Mouse (Mus musculus) forebrain, embryonic 12.5 days (tissue): ENCODE data around the gene Hoxd4. TPM values are rescaled to one million over a fixed set of nuclear protein-coding genes. Genes with fewer than 3 reads are reported as not detected.

Experiments used
- ATAC-seq: fragments of 200-750 bp; cut with Nextera tagmentation; 2 replicates; pipeline ENCODE4 v1.8.0; 2017; ENCODE audit warnings: moderate TSS enrichment; ENCODE audit not compliant: low FRiP score
- H3K27ac ChIP-seq: fragments of 300-500 bp; sonication (generic); 2 replicates; pipeline ENCODE4 v1.5.1; 2016; ENCODE audit warnings: mild to moderate bottlenecking
- H3K27me3 ChIP-seq: fragments of 300-500 bp; sonication (generic); 2 replicates; pipeline ENCODE4 v1.6.1; 2016; ENCODE audit warnings: mild to moderate bottlenecking
- H3K36me3 ChIP-seq: fragments of 300-500 bp; sonication (generic); replicated peaks from 2 replicates; pipeline ENCODE4 v1.6.1; 2016; ENCODE audit warnings: mild to moderate bottlenecking
- H3K4me1 ChIP-seq: fragments of 300-500 bp; sonication (generic); 2 replicates; pipeline ENCODE4 v1.6.1; 2016
- H3K4me2 ChIP-seq: fragments of 300-500 bp; sonication (generic); 2 replicates; pipeline ENCODE4 v1.6.1; 2016; ENCODE audit warnings: mild to moderate bottlenecking, moderate library complexity
- H3K4me3 ChIP-seq: fragments of 300-500 bp; sonication (generic); replicated peaks from 2 replicates; pipeline ENCODE4 v1.5.1; 2016; ENCODE audit warnings: mild to moderate bottlenecking
- H3K9ac ChIP-seq: fragments of 300-500 bp; sonication (generic); 2 replicates; pipeline ENCODE4 v1.6.1; 2016; ENCODE audit warnings: mild to moderate bottlenecking
- H3K9me3 ChIP-seq: fragments of 300-500 bp; sonication (generic); 2 replicates; pipeline ENCODE4 v1.6.1; 2016
- WGBS: fragments of 180-500 bp; shearing (Covaris S2); methylation state at CpG from one replicate; pipeline ENCODE4 v1.1.7; 2016; 5-methylcytosine and 5-hydroxymethylcytosine counted together
- polyA plus RNA-seq: library from polyadenylated mRNA; unstranded; fragments of >200 nt; fragmentation: Nextera tagmentation; extraction: Ambion mirVana; gene quantifications from 2 replicates; pipeline ENCODE4 v1.2.1, GENCODE M21; 2016

Hoxd4 gene
- polyA plus RNA-seq, 1 experiment from 2014 or later: not detected

DNA sequence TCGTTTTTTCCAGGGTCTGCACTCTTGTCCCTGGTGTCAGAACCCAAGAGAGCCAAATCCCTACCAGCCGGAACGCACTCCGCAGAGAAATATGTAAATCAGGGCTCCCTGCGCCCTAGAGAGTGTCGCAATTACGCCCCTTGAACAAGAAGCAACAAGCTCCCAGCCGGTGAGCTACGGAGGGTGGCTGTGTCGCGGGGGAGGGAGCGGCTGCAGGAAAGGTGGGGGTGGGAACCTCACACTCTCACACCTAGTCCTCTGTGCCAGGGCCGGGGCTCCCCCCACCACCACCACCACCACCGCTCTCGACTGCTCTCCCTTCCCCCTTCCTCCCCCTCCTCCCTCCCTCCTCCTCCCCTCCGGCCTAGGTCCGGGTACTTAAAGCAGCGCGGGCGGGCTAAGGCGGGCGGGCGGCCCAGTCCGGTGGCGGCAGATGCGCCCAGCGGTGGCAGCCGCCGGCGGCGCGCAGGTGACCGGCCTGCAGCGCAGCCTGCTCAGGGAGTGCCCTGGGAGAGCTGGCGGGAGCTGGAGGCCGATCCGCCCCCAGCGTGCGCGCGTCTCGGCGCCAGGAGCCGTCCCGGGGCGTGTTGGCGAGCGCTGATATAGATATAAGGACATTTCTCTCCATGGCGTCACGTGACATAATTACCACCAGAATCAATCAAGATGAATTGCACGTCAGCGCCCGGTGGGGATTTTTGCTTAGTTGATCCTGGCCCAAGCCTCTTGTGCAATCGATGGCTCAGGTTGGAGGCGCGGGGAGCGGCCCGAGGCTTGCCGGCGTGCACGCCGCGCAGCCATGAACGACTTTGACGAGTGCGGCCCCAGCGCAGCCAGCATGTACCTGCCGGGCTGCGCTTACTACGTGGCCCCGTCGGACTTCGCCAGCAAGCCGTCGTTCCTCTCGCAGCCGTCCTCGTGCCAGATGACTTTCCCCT is 29.9 kb upstream of the Hoxd4 start:
- Histone ChIP-seq H3K36me3 (no peaks in the 10 kb centered on the region), H3K4me2 (peak overlapping the region; percentile 8; the same call in 1 of the 2 replicates), H3K4me3 (peak overlapping the region; percentile 25), H3K27ac (no peak overlapping the region), H3K9ac (no peak overlapping the region), H3K9me3 (no peaks in the 10 kb centered on the region), H3K27me3 (peaks cover 95% of the 10 kb centered on the region), H3K4me1 (peaks cover 13% of the 10 kb centered on the region)
- ATAC-seq: peak; percentile 30; the same call in 1 of the 2 replicates
- WGBS: under 1% methylated on average over 60 of the region's 78 CpGs

DNA sequence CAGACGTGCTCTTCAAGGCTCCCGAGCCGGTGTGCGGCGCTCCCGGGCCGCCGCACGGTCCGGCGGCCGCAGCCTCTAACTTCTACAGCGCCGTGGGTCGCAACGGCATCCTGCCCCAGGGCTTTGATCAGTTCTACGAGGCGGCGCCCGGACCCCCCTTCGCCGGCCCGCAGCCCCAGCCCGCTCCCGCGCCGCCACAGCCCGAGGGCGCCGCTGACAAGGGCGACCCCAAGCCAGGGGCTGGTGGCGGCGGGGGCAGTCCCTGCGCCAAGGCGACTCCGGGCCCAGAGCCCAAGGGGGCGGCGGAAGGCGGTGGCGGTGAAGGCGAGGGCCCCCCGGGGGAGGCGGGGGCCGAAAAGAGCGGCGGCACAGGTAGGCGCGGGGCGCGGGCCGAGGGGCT is 28.9 kb upstream of the Hoxd4 start:
- 2% methylated on average over 43 of the region's 51 CpGs for WGBS

DNA sequence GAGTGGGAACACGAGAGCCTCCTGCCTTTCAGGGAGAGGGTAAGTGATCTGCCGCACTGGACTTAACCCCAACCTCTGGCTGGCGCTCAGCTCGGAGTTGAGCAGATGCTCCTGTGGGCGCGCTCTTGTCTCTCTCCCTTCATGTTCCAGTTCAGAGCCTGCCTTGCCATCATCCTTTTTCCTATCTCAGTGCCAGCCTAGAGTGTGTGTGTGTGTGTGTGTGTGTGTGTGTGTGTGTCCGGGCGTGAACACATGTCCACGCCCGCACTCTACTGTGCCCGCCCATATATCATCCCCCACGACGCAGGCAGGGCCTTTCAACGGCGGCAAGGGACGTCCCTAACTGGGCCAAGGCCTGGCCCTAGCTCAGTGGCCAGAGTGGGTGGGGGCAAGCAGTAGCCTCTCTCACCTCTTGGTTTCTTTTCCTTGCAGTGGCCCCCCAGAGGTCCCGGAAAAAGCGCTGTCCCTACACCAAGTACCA is 28.2 kb upstream of the Hoxd4 start:
- Histone ChIP-seq H3K4me3 (no peak overlapping the region), H3K9me3 (no peaks in the 10 kb centered on the region), H3K36me3 (no peaks in the 10 kb centered on the region), H3K4me1 (peaks cover 13% of the 10 kb centered on the region), H3K9ac (no peak overlapping the region), H3K4me2 (no peak overlapping the region), H3K27ac (no peak overlapping the region), H3K27me3 (peaks cover 94% of the 10 kb centered on the region)
- 2% methylated on average over 18 of the region's 18 CpGs for whole genome bisulfite sequencing
- ATAC-seq: no peak

More for the DNA sequence above, 28.9 kb upstream of the Hoxd4 start:
- Histone ChIP-seq H3K27ac (no peak overlapping the region), H3K9me3 (no peaks in the 10 kb centered on the region), H3K27me3 (peaks cover 95% of the 10 kb centered on the region), H3K4me2 (peak overlapping the region; percentile 8), H3K9ac (no peak overlapping the region), H3K4me3 (peak overlapping the region; percentile 25), H3K36me3 (no peaks in the 10 kb centered on the region), H3K4me1 (peaks cover 13% of the 10 kb centered on the region)
- no peak for ATAC-seq

DNA sequence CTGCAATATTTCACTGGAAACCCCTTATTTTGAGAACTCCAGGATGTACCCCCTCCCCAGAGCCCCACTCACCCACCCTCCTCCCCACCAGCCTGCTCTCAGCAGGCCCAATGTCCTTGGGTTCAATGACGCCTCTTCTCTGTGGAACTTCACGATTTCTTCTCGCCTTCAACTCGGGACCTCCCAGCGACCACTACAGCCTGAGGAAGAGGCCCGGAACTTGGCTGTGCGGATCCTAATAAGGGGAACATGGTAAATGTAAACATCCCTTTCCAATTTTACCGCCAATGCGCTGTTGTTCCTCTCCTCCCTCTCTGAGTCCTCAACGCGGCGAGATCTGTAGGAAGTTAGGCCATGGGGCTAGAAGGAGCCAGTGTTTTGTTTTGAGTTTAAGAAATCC is 27.6 kb upstream of the Hoxd4 start:
- WGBS: 0% methylated on average over 12 of the region's 12 CpGs
- Histone ChIP-seq H3K4me2 (no peak overlapping the region), H3K36me3 (no peaks in the 10 kb centered on the region), H3K9me3 (no peaks in the 10 kb centered on the region), H3K27me3 (peaks cover 92% of the 10 kb centered on the region), H3K4me1 (peaks cover 13% of the 10 kb centered on the region), H3K9ac (no peak overlapping the region), H3K27ac (no peak overlapping the region), H3K4me3 (no peak overlapping the region)
- ATAC-seq: no peak

DNA sequence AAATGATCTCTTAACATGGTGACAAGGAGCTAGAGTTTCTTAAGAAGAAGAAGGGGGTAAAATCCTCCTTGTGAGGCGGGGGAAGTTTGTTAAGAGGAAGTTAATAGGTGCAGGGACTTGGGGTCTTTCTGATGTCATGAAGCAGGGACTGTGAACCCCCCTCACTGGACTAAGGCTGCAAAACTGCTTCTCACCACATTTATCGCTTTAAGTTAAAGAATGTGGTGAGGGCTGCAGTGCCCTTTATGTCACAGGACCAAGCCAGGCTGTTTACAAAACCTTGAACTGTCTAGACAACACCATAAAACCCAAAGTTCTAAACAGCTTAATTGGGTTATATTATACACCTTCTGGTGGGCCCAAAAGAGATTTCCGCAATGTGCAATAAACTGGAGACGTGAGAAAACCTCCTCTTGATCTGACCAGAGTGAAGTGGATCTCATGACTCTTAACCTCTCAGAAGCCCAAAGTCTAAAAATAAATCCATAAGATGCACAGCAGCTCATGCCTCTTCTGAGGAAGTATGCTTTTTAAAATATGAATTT is 26.6 kb upstream of the Hoxd4 start:
- Histone ChIP-seq H3K4me1 (peaks cover 13% of the 10 kb centered on the region), H3K4me3 (no peak overlapping the region), H3K9me3 (no peaks in the 10 kb centered on the region), H3K36me3 (no peaks in the 10 kb centered on the region), H3K27ac (no peak overlapping the region), H3K27me3 (peaks cover 92% of the 10 kb centered on the region), H3K4me2 (no peak overlapping the region), H3K9ac (no peak overlapping the region)
- 12% methylated on average over 4 of the region's 4 CpGs for WGBS
- ATAC-seq: no peak

DNA sequence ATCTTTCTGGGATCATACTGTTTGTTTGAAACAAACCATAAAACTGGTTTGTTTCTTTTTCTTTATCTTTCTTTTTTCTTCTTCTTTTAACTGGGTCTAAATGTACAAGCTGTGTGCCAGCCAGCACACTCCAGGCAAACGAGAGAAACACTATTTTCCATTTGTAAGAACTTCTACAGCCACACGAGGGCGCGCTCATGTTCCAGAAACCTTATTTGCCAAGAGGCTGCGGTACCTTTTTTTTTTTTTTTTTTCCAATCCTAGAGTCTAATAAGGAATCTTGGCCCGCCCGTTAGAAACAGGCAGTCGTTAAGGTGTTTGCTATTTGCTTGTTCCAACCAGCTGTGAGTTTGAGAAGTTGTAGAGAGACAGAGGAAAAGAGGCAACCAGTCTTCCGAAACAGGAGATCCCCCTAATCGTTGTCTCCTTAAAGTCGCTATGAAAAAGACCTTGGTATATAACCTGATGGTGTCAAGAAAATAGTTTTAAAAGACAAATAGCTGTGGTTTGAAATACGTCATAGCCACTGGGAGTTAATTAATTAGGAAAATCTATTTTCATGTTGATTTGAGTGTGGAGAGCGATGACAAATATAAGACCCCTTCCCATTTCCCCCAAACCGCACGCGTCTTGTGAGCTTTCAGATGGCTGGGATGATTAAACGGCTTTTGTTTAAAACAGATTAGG is 25.3 kb upstream of the Hoxd4 start:
- H3K4me2 ChIP-seq: no peak overlapping the region
- 4% methylated on average over 17 of the region's 17 CpGs for WGBS
- H3K27me3 ChIP-seq: peaks cover 87% of the 10 kb centered on the region
- no peaks in the 10 kb centered on the region for H3K9me3 ChIP-seq
- H3K4me1 ChIP-seq: peaks cover 14% of the 10 kb centered on the region
- no peak overlapping the region for H3K9ac ChIP-seq
- no peak for ATAC-seq
- H3K4me3 ChIP-seq: no peak overlapping the region
- no peak overlapping the region for H3K27ac ChIP-seq
- H3K36me3 ChIP-seq: no peaks in the 10 kb centered on the region

DNA sequence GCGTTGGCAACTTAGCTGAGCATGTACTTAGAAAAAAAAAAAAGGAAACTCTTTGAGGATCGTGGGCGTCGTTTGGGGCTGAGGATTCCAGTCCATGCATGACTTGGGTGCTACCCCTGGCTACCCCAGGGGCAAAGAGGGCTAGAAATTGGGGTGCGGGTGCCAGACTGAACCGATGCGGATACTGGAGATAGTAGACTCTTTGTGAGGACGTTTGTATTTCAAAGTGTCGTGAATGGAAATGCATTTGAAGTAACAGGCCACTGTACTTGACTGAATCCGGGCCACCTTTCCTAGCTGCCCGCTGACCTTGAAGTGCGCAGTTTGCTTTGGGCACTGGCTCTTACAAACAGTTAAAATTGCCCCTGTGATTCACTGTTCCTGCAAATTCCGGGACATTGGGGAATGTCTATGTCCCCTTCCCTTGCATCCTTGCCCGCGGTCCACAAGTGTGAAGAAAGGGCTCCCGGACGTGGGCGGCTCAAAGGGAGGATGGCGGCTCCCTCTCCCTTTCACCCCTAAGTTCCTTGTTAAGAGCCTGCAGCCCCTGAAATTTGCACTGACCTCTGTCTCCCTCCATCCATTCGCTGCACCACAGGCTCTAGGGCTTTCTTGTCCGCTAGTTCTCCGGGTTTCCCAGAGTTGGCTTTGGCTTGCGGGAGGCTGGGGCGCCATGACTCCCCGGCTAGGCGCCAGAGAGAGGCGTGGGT is 24.6 kb upstream of the Hoxd4 start:
- Histone ChIP-seq H3K4me2 (no peak overlapping the region), H3K27ac (no peak overlapping the region), H3K27me3 (peaks cover 87% of the 10 kb centered on the region), H3K4me1 (peaks cover 12% of the 10 kb centered on the region), H3K4me3 (no peak overlapping the region), H3K36me3 (no peaks in the 10 kb centered on the region), H3K9ac (no peak overlapping the region), H3K9me3 (no peaks in the 10 kb centered on the region)
- 2% methylated on average over 27 of the region's 27 CpGs for WGBS
- no peak for ATAC-seq

DNA sequence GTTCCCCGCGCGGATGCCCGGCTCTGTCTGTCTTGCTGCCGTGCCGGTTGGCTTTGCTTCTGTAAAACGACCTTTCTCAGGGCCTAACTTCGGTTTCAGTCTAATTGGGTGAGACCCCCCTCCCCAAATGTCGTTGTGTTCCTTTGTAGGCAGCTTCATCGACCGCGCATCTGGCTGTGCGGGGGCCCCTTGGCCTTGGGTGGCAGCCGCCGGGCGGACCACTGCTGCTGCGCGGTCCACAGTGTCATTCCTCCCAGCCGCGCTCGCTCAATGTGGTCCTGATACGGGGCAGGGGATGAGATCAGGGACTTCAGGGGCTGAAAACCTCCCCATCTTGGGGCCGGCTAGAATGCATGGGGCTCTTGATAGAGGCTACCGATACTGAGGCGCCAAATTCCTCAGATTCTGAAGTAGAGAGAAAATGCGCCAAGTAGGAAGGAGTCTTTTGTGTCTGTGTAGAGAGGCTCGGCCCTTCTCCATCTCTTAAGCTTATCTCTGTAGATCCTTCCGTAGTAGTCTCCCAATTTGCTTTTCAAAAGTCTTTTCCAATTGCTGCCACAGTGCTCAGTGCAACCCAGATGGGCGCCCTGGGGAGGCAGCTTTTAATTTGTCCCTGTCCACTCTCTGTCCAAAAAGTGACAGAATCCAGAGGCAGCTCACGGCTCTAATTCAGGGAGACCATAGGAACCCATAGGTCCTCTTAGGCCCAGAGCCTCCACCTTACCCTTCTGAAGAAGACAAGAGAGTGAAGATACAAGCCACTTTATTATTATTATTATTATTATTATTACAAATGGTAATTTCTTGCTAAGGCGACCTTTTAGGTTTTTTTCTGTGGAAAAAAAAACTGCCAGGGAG is 23.8 kb upstream of the Hoxd4 start:
- no peaks in the 10 kb centered on the region for H3K9me3 ChIP-seq
- no peak overlapping the region for H3K4me3 ChIP-seq
- H3K4me1 ChIP-seq: peaks cover 5% of the 10 kb centered on the region; the same call in 1 of the 2 replicates
- H3K27ac ChIP-seq: no peak overlapping the region
- no peak overlapping the region for H3K9ac ChIP-seq
- no peak for ATAC-seq
- no peak overlapping the region for H3K4me2 ChIP-seq
- H3K27me3 ChIP-seq: peaks cover 87% of the 10 kb centered on the region
- H3K36me3 ChIP-seq: no peaks in the 10 kb centered on the region
- WGBS: 1% methylated on average over 31 of the region's 31 CpGs

DNA sequence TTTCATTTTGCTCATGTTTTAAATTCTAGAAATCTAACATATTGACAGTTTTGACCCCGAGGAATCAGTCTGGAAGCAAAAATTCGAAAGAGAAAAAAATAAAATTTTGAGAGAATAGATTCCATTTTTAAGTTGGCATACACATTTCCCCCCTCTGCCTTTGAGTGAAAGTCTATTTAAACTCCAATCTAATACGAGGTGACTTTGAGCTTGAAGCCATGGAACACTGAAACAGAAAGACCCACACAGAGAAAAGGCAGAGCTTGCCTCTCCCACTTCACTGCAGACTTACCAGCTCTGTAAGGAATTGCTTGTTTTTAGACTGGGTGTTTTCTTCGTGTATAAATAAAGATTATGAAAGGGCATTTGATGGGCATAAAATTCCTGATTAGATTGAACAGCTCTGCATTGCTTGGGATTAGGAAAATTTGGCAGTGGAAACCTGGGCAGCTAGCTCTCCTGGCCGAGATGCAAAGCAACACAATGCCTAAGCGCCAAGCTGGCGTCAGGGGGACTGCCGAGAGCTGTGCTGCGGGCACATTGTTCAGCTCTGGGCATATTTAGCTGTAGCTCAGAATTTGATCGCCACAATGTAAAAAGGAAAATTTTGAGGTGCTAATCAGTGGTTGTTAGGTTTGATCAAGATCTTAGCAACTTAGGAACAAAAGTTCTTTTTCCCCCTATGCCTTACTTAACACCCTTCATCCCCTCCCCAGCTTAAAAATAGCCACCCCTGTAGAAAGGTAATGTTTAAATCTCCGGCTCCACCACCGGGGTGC is 22.7 kb upstream of the Hoxd4 start:
- Histone ChIP-seq H3K4me1 (peaks cover 4% of the 10 kb centered on the region; the same call in 1 of the 2 replicates), H3K27me3 (peaks cover 87% of the 10 kb centered on the region), H3K9me3 (no peaks in the 10 kb centered on the region), H3K36me3 (no peaks in the 10 kb centered on the region), H3K9ac (no peak overlapping the region), H3K27ac (no peak overlapping the region), H3K4me2 (no peak overlapping the region), H3K4me3 (no peak overlapping the region)
- 4% methylated on average over 12 of the region's 12 CpGs for WGBS
- ATAC-seq: no peak

DNA sequence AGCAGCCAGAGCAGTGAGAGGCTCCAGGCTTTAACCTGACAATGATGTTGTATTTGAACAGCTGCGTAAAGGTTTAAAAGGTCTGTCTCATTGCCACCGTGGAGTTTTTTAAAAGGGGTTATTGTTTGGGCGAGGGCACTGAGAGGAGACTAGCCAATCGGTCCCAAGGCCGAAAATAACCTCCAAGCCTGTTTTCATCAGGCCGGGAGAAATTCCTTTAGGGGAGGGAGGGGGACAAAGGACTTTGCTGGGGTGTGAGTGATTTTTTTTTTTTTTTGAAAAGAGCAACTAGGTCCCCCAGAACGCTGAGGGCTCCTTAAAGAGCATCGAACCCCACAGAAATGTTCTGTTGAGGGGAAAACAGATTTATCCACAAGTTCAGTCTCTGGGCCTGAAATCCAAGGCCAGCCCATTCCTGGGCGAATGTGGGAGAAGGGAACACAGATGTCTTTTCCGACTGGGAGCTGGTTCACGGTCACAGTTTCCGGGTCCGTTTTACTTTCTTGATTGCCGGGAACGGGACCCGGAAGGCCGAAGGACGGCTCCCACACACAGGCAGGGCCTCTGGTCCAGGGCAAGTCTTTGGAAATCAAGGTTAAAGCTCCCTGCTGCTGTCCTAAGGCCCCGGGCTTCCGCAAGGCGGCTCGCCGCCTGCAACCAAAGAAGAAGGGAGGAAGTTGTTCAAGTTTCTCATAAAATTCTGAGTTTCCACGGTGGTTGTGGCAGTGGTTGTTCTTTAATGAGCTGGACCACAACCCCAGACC is 22.0 kb upstream of the Hoxd4 start:
- peaks cover 4% of the 10 kb centered on the region; the same call in 1 of the 2 replicates for H3K4me1 ChIP-seq
- no peak overlapping the region for H3K4me2 ChIP-seq
- H3K9ac ChIP-seq: no peak overlapping the region
- ATAC-seq: no peak
- no peak overlapping the region for H3K4me3 ChIP-seq
- no peak overlapping the region for H3K27ac ChIP-seq
- peaks cover 87% of the 10 kb centered on the region for H3K27me3 ChIP-seq
- 1% methylated on average over 24 of the region's 24 CpGs for WGBS
- H3K36me3 ChIP-seq: no peaks in the 10 kb centered on the region
- H3K9me3 ChIP-seq: no peaks in the 10 kb centered on the region
